Comparison of ENCODE assay signal across 3 mouse cellular contexts in the genomic region with DNA sequence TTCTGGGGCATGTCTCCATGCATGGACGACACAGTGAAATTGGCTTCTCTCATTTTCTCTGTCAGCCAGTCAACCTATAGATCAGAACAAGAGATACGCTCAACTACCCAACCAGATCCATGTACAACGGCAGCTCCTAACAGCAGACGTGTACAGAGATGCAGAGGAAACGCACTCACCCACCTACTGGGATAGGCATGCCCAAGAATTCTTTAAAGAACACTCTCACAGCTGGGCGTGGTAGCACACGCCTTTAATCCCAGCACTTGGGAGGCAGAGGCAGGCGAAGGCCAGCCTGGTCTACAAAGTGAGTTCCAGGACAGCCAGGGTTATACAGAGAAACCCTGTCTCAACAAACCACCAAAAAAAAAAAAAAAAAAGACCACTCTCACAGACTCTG.
A peak's percentile ranks its signal among the peaks of the same experiment; 100 is the strongest.
DNase-seq lines count a peak whose midpoint lies in the region.

No protein-coding gene starts in this region.

- DNase-seq in ES-CJ7 (ENCODE audit: low read depth, low spot score) (peak; percentile 33), R1 (ENCODE audit: low read depth, low spot score) (peak; percentile 91), ZHBTc4 (ENCODE audit: low read depth, low spot score) (peak; percentile 73)

Comparison
In these comparisons a context has a peak if more than half of its experiments do, and no peak if none do; other contexts are left out.
1. DNase-seq: peak in every context shown above with its lines; median percentile 91 in R1; 73 in ZHBTc4; 33 in ES-CJ7.